Mouse (Mus musculus) brain, embryonic 14.5 days (tissue): ENCODE measurements around the gene Aars2. TPM values are rescaled to one million over a fixed set of nuclear protein-coding genes. Genes with fewer than 3 reads are reported as not detected.

Source experiments
- DNase-seq: peaks from one replicate; pipeline ENCODE4 v3.0.0-alpha.2; 2011; ENCODE audit warnings: low read depth
- CTCF ChIP-seq: fragments of 200-500 bp; IDR thresholded peaks from 2 replicates; pipeline ENCODE4 v1.5.1; 2012; ENCODE audit warnings: inconsistent platforms, mild to moderate bottlenecking, moderate library complexity, borderline replicate concordance; ENCODE audit not compliant: insufficient read depth, insufficient read length; ENCODE audit errors: extremely low read depth
- POLR2A ChIP-seq: fragments of 200-500 bp; IDR thresholded peaks from 2 replicates; pipeline ENCODE4 v1.6.1; 2012; ENCODE audit warnings: mild to moderate bottlenecking, inconsistent platforms, borderline replicate concordance; ENCODE audit not compliant: poor library complexity, insufficient read depth, insufficient read length, severe bottlenecking; ENCODE audit errors: extremely low read depth
- polyA plus RNA-seq: library from polyadenylated mRNA; depleted of rRNA; stranded (reverse); fragments of >200 nt; gene quantifications from 2 replicates; pipeline ENCODE4 v1.2.3, GENCODE M21; 2012; rRNA removed

The Aars2 gene
- polyA plus RNA-seq: 21.0 and 23.3 TPM in 2 replicates

DNA sequence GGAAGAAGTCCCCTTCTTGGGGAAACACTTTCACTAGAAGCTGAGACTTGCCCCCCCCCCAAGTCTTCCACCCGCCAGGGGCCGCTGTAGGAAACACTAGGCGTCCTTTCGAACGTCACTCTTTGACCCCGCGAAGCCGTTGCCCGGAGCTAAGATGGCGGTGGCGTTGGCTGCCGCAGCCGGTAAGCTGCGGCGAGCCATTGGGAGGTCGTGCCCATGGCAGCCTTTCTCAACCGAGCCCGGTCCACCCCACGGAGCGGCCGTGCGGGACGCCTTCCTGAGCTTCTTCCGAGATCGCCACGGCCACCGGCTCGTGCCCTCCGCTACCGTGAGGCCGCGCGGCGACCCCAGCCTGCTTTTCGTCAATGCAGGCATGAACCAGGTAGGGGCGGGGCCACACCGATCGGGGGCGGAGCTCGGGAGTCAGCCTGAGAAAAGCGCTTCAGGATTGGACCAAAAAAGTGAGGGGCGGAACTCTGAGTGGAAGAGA, at the start of gene Aars2:
Gene Aars2, plus strand, starts transcription at position 142 of the 490 bp plus-strand sequence.
- TF ChIP-seq CTCF: peak; percentile 83
- TF ChIP-seq POLR2A: peak; percentile 71; the same call in 1 of the 2 replicates

DNA sequence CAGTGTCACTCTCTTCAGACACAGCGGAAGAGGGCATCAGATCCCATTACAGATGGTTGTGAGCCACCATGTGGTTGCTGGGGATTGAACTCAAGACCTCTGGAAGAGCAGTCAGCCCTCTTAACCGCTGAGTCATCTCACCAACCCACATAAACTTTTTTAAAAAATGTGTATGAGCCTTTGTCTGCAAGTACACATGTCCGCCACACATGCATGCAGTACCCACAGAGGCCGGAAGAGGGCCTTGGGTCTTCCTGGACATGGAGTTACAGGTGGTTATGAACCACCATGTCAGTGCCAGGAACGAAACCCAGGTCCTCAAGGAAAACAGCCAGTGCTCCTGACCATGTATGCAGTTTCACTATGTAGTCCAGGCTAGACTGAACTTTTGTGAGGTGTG, 49.2 kb upstream of the Aars2 start:
- no peak for TF ChIP-seq CTCF
- TF ChIP-seq POLR2A: no peak
- DNase-seq: no peak

More for the DNA sequence above, at the start of gene Aars2:
- DNase-seq: peak; percentile 97

DNA sequence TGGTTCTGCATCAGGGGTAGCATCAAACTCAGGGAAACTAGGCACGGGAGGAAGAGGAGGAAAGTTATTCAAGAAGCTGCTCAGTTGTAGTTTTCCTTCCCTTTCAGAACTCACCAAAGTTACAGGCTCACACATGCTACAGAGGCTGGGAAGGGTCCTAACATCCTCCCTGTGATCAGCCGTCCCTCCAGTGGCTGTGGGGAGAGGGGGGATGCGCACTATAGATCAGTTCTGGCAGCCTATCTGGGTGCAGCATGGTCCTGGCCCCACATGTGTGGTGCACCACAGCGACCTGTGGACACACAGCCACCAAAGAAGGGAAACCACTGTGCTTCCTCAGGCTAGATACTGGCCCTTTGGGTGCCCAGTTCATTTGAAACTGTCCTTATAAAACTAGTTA, 48.1 kb upstream of the Aars2 start:
- DNase-seq: no peak
- TF ChIP-seq POLR2A: no peak
- no peak for TF ChIP-seq CTCF

DNA sequence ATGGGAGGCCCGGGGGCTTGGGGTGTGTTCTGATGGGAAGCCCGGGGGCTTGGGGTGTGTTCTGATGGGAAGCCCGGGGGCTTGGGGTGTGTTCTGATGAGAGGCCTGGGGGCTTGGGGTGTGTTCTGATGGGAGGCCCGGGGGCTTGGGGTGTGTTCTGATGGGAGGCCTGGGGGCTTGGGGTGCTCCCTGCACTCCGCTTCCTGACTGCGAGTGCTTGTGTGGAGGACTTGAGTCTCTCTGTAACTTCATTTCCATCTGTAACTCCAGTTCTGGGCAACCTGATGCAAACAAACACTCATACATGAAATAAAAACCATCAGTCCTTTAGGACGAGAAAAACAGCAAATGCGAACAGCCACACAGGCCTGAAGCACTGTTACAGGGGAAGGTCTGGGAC, 47.6 kb upstream of the Aars2 start:
- TF ChIP-seq POLR2A: no peak
- no peak for TF ChIP-seq CTCF

DNA sequence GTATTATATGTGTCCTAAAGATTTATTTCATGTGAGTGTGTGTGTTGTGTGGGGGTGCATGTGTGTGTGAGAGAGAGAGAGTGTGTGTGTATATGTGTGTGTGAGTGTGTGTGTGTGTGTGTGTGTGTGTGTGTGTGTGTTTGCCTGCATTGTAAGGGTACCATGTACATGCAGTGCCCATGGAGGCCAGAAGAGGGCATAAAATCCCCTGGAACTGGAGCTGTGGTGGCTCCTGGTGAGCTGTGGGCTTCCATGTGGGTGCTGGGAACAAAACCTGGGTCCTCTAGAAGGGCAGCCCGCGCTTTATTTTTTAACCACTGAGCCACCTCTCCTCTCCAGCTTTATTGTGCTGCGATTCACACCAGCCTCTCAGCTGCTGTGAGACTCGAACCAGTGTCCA, 44.1 kb upstream of the Aars2 start:
- no peak for DNase-seq
- TF ChIP-seq CTCF (no peak), POLR2A (no peak)

More for the DNA sequence above, 47.6 kb upstream of the Aars2 start:
- no peak for DNase-seq

DNA sequence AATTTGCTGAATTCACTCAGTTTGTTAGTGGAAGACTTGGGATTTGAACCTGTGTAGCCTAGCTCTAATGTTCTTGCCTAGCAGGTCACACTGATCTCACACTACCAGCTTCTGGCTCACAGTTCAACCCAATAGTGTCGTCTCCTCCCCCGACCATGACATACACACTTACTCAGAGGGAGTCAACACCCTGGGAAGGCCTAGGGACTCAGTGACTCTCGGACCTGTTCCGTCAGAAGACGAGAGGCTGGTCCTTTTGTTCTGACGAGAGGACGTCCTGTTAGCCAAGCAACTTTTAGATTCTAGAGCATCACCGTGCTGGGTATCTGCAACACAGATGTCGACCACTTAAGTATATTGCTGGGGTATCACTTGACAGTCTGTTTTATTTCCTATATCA, 42.4 kb upstream of the Aars2 start:
- no peak for DNase-seq
- TF ChIP-seq POLR2A: no peak
- TF ChIP-seq CTCF: no peak

DNA sequence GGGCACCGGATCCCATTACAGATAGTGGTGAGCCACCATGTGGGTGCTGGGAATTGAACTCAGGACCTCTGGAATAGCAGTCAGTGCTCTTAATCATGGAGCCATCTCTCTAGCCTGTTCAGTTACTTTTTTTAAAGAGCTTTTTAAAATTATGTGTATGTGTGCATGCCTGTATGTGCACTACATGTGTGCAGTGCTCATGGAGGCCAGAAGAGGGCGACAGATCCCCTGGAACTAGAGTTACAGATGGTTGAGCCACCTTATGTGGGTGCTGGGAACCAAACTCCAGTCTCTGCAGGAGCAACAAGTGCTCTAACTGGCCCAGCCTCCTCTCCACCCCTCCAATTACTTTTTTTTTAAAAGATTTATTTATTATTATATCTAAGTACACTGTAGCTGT, 39.9 kb upstream of the Aars2 start:
- TF ChIP-seq CTCF: no peak
- no peak for TF ChIP-seq POLR2A
- DNase-seq: no peak

DNA sequence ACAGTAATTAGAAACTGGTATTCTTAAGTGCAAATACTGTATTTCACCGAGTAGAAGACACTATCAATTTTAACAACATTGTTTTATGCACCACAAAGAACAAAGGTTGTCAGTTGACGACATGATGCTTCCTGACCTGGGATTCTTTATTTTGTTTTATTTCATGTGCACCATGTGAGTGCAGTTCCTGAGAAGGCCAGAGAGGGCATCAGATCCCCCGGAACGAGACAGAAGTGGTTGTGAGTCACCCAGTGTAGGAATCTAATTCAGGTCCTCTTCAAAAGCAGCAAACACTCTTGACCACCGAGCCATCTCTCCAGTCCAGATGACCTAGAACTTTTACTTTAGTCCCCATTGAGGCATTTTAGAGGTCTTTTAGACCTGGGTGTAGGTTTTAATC, 38.3 kb upstream of the Aars2 start:
- no peak for DNase-seq
- TF ChIP-seq POLR2A (no peak), CTCF (peak; percentile 13; the same call in 1 of the 2 replicates)

DNA sequence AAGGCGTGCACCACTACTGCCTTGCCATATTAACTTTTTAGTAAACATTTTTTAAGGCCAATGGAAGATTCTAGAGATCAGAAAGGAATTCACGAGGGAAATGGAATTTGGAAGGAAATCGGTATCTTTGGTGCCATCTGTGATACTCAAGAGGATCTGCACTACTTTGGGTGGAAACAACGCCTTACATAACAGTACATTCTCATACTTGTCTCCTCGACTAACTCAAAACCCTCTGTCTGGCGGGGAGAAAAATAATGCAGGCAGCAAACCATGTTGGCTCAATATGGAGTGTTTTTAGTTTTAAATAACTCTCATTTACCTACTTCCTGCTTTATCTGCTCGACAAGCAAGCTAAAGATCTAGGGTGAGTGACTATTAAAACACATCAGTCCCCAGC, 35.9 kb upstream of the Aars2 start:
- DNase-seq: no peak
- TF ChIP-seq POLR2A (no peak), CTCF (no peak)

DNA sequence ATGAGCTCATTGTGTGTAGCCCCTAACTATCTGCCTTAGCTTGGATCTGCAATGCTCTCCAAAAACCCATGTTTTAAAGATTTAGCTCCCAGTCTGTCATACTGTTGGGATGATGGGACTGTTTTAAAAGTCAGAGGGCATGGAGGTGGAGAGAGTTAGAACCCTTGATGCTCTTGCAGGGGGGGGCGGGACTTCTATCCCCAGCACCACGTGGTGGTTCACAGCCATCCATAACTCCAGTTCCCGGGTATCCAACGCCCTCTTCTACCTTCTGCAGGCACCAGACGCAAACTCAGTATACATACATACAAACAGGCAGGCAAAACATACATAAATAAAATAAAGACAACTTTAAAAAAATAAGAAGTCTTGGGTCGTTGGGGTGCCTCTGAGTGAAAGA, 33.0 kb upstream of the Aars2 start:
- TF ChIP-seq POLR2A: no peak
- TF ChIP-seq CTCF: no peak
- DNase-seq: no peak

DNA sequence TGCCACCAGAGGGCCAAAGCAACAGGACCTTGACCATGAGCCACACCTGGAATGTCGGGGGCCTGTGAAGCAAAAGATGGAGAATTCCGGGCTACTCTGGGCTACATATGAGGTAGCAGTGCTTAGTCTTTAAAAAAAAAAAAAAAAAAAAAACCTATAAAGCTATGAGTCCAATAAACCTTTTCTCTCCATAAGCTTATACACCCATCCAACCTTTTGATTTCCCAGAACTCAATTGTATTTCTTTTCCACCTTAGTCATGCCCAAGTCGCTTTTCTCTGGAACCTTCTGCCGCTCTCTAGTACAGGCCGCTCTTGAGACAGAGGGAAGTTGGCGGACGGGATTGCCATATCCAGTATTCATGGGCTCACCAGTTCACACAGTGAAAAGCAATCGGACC, 32.5 kb upstream of the Aars2 start:
- TF ChIP-seq POLR2A (no peak), CTCF (no peak)
- no peak for DNase-seq

DNA sequence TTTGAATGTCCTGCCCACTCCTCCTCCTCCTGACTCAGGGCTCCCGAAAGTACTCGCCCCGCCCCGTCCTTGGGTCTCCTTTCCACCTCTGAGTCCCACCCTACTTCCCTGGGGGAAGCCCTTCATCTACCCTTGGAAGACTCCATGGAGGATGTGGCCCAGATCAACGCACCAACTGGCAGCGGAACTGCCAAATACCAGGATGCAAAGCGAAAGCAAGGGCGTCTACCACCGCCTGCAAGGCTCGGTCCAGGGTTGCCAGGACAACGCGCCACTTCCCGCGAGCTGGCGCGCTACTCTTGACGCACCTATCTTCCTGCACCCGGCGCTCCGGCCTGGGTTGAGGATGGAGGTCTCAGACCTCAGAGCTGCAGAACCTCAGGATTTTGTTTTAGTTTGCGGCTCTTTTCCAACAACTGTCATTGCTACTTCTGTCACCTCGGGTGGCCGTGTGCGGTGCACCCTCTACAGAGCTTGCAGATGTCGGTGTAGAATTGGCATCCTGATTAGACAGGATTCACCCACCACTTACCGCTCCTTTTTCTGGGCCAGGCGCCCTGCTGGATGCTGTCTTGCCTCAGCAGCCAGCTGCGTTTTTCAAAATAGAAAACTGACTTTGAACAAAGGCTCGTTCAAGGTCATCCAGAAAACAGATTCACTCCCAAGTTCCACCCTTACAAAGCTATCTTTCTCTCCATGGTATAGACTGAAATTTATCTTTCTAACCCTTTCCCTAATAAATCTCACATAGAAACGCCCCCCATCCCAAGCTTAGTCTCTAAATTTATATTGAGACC, 31.8 kb upstream of the Aars2 start, which contains the start of gene Spats1:
Gene Spats1, minus strand, starts transcription at position 747 of the 797 bp plus-strand sequence.
- TF ChIP-seq CTCF: no peak
- peak; percentile 21; the same call in 1 of the 2 replicates for TF ChIP-seq POLR2A

DNA sequence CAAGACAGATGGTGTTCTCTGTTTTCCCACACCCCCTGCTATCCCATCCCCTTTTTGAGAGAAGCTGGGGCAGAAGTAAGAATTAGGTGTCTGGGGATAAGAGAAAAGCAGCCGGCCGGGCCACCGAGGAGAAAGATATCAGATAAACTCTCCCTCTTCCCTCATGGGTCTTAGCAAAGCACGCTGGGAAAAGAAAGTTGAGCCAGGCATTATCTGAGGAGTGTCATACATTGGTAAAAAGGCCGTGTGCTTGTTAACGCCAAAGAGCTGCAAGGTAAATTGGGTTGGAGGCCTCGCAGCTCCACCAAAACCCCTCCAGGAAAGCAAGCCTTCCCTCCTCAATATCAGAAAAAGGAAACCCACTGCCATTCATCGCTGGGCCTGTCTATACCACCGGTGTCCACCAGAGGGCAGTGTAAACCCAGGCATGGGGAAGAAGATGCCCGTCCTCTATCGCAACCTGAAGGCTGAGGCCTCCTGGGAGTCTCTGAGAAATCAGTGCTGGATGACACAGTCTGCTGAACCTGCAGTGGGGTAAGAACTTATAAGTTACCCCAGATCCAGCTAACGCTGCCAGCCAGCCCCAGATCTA, 28.3 kb upstream of the Aars2 start:
- DNase-seq: peak; percentile 86
- TF ChIP-seq POLR2A (no peak), CTCF (peak; percentile 99)

More for the DNA sequence above, 31.8 kb upstream of the Aars2 start, which contains the start of gene Spats1:
- peak; percentile 90 for DNase-seq
